Mouse (Mus musculus): Measurements from ENCODE around the gene Ptprn2. TPM values are rescaled to one million over a fixed set of nuclear protein-coding genes. Genes with fewer than 3 reads are reported as not detected.

The Ptprn2 gene
- polyA plus RNA-seq, 1 experiment from 2014 or later = 0.19 TPM

GRCm38 (mm10) chr12:117203506-117203905 lies 718.0 kb downstream of the Ptprn2 start:
- no peak overlapping the region for H3K9ac ChIP-seq (ENCODE audit: low read length)

GRCm38 (mm10) chr12:117204905-117205304 lies 719.4 kb downstream of the Ptprn2 start:
- Histone ChIP-seq H3K9ac (ENCODE audit: low read length) (no peak overlapping the region), H3K4me2 (ENCODE audit: low read depth, low read length) (no peak overlapping the region), H3K36me3 (ENCODE audit: control insufficient read depth, insufficient read depth, low read length) (no peaks in the 10 kb centered on the region), H3K27ac (ENCODE audit: low read length) (no peak overlapping the region), H3K9me3 (ENCODE audit: control insufficient read depth, low read length) (no peaks in the 10 kb centered on the region), H3K4me1 (replicated peaks; ENCODE audit: control insufficient read depth, insufficient read depth, low read length) (peaks cover 25% of the 10 kb centered on the region), H3K27me3 (ENCODE audit: control insufficient read depth, insufficient read depth, low read depth, low read length) (no peaks in the 10 kb centered on the region), H3K4me3 (ENCODE audit: low read length) (no peak overlapping the region)
- no peak for ATAC-seq (ENCODE audit: low read depth)

More at GRCm38 (mm10) chr12:117203506-117203905, 718.0 kb downstream of the Ptprn2 start:
- no peak for ATAC-seq (ENCODE audit: low read depth)
- Histone ChIP-seq H3K4me2 (ENCODE audit: low read depth, low read length) (no peak overlapping the region), H3K27me3 (ENCODE audit: control insufficient read depth, insufficient read depth, low read depth, low read length) (no peaks in the 10 kb centered on the region), H3K36me3 (ENCODE audit: control insufficient read depth, insufficient read depth, low read length) (no peaks in the 10 kb centered on the region), H3K27ac (ENCODE audit: low read length) (no peak overlapping the region), H3K4me1 (replicated peaks; ENCODE audit: control insufficient read depth, insufficient read depth, low read length) (peaks cover 31% of the 10 kb centered on the region), H3K9me3 (ENCODE audit: control insufficient read depth, low read length) (no peaks in the 10 kb centered on the region), H3K4me3 (ENCODE audit: low read length) (no peak overlapping the region)
- WGBS = 69% methylated on average over 7 of the region's 7 CpGs

- Histone ChIP-seq H3K4me2 (ENCODE audit: low read depth, low read length) (no peak overlapping the region), H3K36me3 (ENCODE audit: control insufficient read depth, insufficient read depth, low read length) (no peaks in the 10 kb centered on the region), H3K4me3 (ENCODE audit: low read length) (no peak overlapping the region), H3K4me1 (replicated peaks; ENCODE audit: control insufficient read depth, insufficient read depth, low read length) (peaks cover 9% of the 10 kb centered on the region), H3K9ac (ENCODE audit: low read length) (no peak overlapping the region), H3K27ac (ENCODE audit: low read length) (no peak overlapping the region), H3K9me3 (ENCODE audit: control insufficient read depth, low read length) (no peaks in the 10 kb centered on the region), H3K27me3 (ENCODE audit: control insufficient read depth, insufficient read depth, low read depth, low read length) (no peaks in the 10 kb centered on the region)
- WGBS = 51% methylated on average over 4 of the region's 4 CpGs
- peak; percentile 75 for ATAC-seq (ENCODE audit: low read depth)
These were observed 722.1 kb downstream of the Ptprn2 start for GRCm38 (mm10) chr12:117207421-117208120.

GRCm38 (mm10) chr12:117210467-117210866 lies 724.9 kb downstream of the Ptprn2 start:
- Histone ChIP-seq H3K36me3 (ENCODE audit: control insufficient read depth, insufficient read depth, low read length) (no peaks in the 10 kb centered on the region), H3K4me3 (ENCODE audit: low read length) (no peak overlapping the region), H3K27ac (ENCODE audit: low read length) (no peak overlapping the region), H3K27me3 (ENCODE audit: control insufficient read depth, insufficient read depth, low read depth, low read length) (no peaks in the 10 kb centered on the region), H3K4me2 (ENCODE audit: low read depth, low read length) (no peak overlapping the region), H3K4me1 (replicated peaks; ENCODE audit: control insufficient read depth, insufficient read depth, low read length) (peaks cover 13% of the 10 kb centered on the region), H3K9ac (ENCODE audit: low read length) (no peak overlapping the region), H3K9me3 (ENCODE audit: control insufficient read depth, low read length) (no peaks in the 10 kb centered on the region)
- 85% methylated on average over 4 of the region's 4 CpGs for WGBS
- ATAC-seq (ENCODE audit: low read depth) = no peak

- Histone ChIP-seq H3K4me3 (ENCODE audit: low read length) (no peak overlapping the region), H3K9me3 (ENCODE audit: control insufficient read depth, low read length) (no peaks in the 10 kb centered on the region), H3K36me3 (ENCODE audit: control insufficient read depth, insufficient read depth, low read length) (no peaks in the 10 kb centered on the region), H3K4me2 (ENCODE audit: low read depth, low read length) (no peak overlapping the region), H3K27me3 (ENCODE audit: control insufficient read depth, insufficient read depth, low read depth, low read length) (no peaks in the 10 kb centered on the region), H3K9ac (ENCODE audit: low read length) (no peak overlapping the region), H3K27ac (ENCODE audit: low read length) (no peak overlapping the region), H3K4me1 (replicated peaks; ENCODE audit: control insufficient read depth, insufficient read depth, low read length) (peaks cover 6% of the 10 kb centered on the region)
- 65% methylated on average over 1 of the region's 1 CpGs for WGBS
- 0 out of 2 replicates have a peak, but pooled peaks have one; percentile 4 for ATAC-seq (ENCODE audit: low read depth)
These were observed 728.0 kb downstream of the Ptprn2 start for GRCm38 (mm10) chr12:117213531-117213930.

- H3K4me2 ChIP-seq (ENCODE audit: low read depth, low read length) = no peak overlapping the region
- peak; percentile 86 for ATAC-seq (ENCODE audit: low read depth)
- no peaks in the 10 kb centered on the region for H3K9me3 ChIP-seq (ENCODE audit: control insufficient read depth, low read length)
- WGBS = 42% methylated on average over 4 of the region's 4 CpGs
- peaks cover 6% of the 10 kb centered on the region for H3K4me1 ChIP-seq (replicated peaks; ENCODE audit: control insufficient read depth, insufficient read depth, low read length)
- H3K9ac ChIP-seq (ENCODE audit: low read length) = no peak overlapping the region
- no peaks in the 10 kb centered on the region for H3K27me3 ChIP-seq (ENCODE audit: control insufficient read depth, insufficient read depth, low read depth, low read length)
- H3K27ac ChIP-seq (ENCODE audit: low read length) = no peak overlapping the region
- H3K4me3 ChIP-seq (ENCODE audit: low read length) = no peak overlapping the region
- no peaks in the 10 kb centered on the region for H3K36me3 ChIP-seq (ENCODE audit: control insufficient read depth, insufficient read depth, low read length)
These were observed 728.8 kb downstream of the Ptprn2 start for GRCm38 (mm10) chr12:117214272-117214671.

- H3K4me3 ChIP-seq (ENCODE audit: low read length) = no peak overlapping the region
- no peak; the same call in 1 of the 2 replicates for ATAC-seq (ENCODE audit: low read depth)
- no peak overlapping the region for H3K4me2 ChIP-seq (ENCODE audit: low read depth, low read length)
- H3K9ac ChIP-seq (ENCODE audit: low read length) = no peak overlapping the region
- H3K4me1 ChIP-seq (replicated peaks; ENCODE audit: control insufficient read depth, insufficient read depth, low read length) = peaks cover 6% of the 10 kb centered on the region
- H3K27ac ChIP-seq (ENCODE audit: low read length) = no peak overlapping the region
- H3K36me3 ChIP-seq (ENCODE audit: control insufficient read depth, insufficient read depth, low read length) = no peaks in the 10 kb centered on the region
- H3K27me3 ChIP-seq (ENCODE audit: control insufficient read depth, insufficient read depth, low read depth, low read length) = no peaks in the 10 kb centered on the region
- 71% methylated on average over 5 of the region's 5 CpGs for WGBS
- no peaks in the 10 kb centered on the region for H3K9me3 ChIP-seq (ENCODE audit: control insufficient read depth, low read length)
These were observed 729.4 kb downstream of the Ptprn2 start for GRCm38 (mm10) chr12:117214919-117215318.

GRCm38 (mm10) chr12:117221909-117222308 lies 736.4 kb downstream of the Ptprn2 start:
- Histone ChIP-seq H3K4me1 (replicated peaks; ENCODE audit: control insufficient read depth, insufficient read depth, low read length) (no peaks in the 10 kb centered on the region), H3K27me3 (ENCODE audit: control insufficient read depth, insufficient read depth, low read depth, low read length) (no peaks in the 10 kb centered on the region), H3K9me3 (ENCODE audit: control insufficient read depth, low read length) (no peaks in the 10 kb centered on the region), H3K4me2 (ENCODE audit: low read depth, low read length) (no peak overlapping the region), H3K9ac (ENCODE audit: low read length) (no peak overlapping the region), H3K4me3 (ENCODE audit: low read length) (no peak overlapping the region), H3K27ac (ENCODE audit: low read length) (no peak overlapping the region), H3K36me3 (ENCODE audit: control insufficient read depth, insufficient read depth, low read length) (no peaks in the 10 kb centered on the region)
- ATAC-seq (ENCODE audit: low read depth) = no peak
- WGBS = 77% methylated on average over 4 of the region's 4 CpGs

GRCm38 (mm10) chr12:117224036-117224435 lies 738.5 kb downstream of the Ptprn2 start:
- Histone ChIP-seq H3K27me3 (ENCODE audit: control insufficient read depth, insufficient read depth, low read depth, low read length) (no peaks in the 10 kb centered on the region), H3K4me2 (ENCODE audit: low read depth, low read length) (no peak overlapping the region), H3K27ac (ENCODE audit: low read length) (no peak overlapping the region; the same call in 1 of the 2 replicates), H3K9me3 (ENCODE audit: control insufficient read depth, low read length) (no peaks in the 10 kb centered on the region), H3K36me3 (ENCODE audit: control insufficient read depth, insufficient read depth, low read length) (no peaks in the 10 kb centered on the region), H3K4me3 (ENCODE audit: low read length) (no peak overlapping the region), H3K9ac (ENCODE audit: low read length) (no peak overlapping the region), H3K4me1 (replicated peaks; ENCODE audit: control insufficient read depth, insufficient read depth, low read length) (no peaks in the 10 kb centered on the region)
- ATAC-seq (ENCODE audit: low read depth) = peak; percentile 45
- 64% methylated on average over 1 of the region's 1 CpGs for WGBS

Data from lung, embryonic 16.5 days (tissue).